Mouse (Mus musculus): Measurements from ENCODE around the gene Mllt1.

DNA sequence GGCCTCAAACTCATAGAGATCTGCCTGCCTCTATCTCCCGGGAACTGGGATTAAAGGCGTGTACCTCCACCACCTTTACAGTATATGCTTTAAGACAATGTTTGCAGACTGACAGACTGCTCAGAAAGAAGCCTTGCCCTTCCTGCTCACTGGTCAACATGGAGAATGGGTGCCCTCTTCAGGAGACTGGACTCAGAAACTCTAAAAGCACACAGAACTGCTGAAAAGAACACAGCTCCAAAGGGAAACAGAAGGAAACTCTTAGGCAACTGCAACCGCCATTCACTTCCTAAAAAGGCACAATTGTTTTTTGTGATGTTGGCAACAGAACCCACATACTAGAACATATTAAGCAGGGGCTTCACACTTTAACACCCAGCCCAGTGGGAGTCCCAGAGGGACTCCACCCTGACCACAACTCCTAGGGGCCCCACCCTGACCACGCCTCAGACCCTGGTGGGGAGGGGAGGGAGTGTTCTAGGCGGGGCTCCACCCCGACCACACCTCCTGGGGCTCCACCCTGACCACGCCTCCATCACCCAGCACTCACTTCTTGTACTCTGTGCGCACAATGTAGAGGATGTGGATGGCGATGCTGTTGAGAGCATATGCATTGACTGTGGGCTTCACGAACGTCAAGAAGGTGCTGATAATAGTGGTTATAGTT, 22.7 kb upstream of the Mllt1 start:
- TF ChIP-seq CTCF (IDR thresholded peaks at IDR 0.05) (peak; percentile 35; the same call in 1 of the 2 replicates), EP300 (IDR thresholded peaks at IDR 0.05) (no peak)

All from lung, postnatal 0 days (tissue).